Mouse (Mus musculus) right cerebral cortex, postnatal 4 days (tissue): ENCODE measurements around the gene Mavs.

Experiments
- DNase-seq: peaks from one replicate; pipeline ENCODE4 v3.0.0-alpha.2; 2022

Mavs gene

GRCm38 (mm10) chr2:131262680-131263670 is 29.1 kb downstream of the Mavs start:
- no peak for DNase-seq

DNA sequence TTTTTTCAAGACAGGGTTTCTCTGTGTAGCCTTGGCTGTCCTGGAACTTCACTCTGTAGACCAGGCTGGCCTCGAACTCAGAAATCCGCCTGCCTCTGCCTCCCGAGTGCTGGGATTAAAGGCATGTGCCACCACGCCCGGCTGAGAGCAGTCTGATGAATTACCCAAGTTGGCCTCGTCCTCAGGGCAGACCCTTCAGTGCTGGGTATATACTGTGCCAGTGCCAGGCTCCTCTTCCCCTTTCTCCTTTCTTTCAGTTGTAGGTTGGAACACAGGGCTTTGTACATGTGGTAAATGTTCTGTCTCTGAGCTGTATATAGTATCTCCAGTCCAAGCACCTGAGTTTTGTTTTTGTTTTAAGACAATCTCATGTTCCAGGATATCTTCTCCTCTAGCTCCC is 30.2 kb downstream of the Mavs start:
- no peak for DNase-seq

DNA sequence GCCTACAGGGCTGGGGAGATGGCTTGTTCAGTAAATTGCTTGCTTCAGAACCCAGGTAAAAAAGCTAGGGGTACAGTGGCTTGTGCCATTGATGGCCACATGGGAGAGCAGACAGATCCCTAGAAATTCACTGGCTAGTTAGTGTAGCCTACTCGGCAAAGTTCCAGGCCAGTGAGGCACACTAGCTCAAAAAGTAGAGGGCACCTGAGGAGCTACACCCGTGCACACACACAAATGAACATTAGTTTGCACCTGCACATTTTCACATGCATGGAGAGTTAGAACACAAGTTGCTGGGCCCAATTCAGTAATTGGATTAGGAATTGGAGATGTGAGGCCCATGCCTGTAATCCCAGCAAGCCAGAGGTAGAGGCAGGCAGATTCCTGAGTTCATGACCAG is 31.2 kb downstream of the Mavs start:
- DNase-seq: no peak

- no peak for DNase-seq
Measured at GRCm38 (mm10) chr2:131275493-131275892, 41.6 kb downstream of the Mavs start.

DNA sequence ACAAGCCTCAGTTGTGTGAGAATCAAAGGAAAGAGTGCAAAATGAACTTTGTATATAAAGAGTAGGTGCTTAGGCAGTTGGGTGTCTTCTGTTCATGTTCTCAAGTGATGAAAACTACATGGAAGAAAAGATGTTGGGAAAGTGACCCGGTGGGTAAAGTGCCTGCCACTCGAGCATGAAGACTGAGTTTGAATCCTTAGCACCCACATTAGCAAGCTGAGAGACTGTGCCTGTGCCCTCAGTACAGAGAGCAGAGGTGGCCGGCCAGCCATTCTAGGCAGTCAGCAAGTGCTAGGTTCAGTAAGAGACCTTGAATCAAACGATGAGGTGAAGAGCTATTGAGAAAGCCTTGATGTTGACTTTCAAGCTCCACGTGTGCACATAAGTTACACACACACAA is 42.9 kb downstream of the Mavs start:
- no peak for DNase-seq

DNA sequence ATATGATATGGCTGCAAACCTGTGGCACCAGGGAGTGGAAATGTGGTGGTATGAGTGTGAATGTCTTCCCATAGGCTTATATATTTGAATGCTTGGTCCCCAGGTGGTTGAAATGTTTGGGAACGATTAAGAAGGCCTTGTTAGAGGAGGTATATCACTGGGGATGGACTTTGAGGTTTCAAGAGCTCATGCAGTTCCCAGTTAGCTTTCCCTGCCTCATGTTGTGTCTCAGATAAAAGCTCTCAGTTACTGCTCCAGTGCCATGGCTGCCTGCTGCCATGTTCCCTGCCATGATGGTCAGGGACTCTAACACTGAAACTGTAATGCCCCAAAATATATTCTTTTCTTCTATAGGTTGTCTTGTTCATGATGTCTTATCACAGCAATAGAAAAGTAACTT is 47.7 kb downstream of the Mavs start:
- no peak for DNase-seq

GRCm38 (mm10) chr2:131286276-131286675 is 52.4 kb downstream of the Mavs start:
- DNase-seq: no peak

DNA sequence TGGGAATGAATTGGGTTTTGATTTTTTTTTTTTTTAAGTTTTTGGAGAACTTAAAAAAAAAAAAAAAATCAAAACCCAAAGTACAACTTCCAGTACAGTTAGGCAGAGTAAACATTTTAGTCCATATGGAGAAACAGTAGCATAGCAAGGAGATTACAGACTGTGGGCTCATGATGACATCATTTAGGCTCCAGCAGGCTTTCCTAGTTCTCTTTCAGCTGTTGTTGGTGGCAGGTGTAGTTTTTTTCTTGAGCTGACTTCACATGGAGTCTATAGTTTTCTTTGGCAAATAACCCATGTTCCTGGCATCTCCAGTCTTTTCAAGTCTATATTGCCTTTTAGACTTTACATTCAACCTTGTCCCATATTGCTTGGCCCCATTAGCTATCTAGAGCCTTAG is 56.8 kb downstream of the Mavs start:
- no peak for DNase-seq

GRCm38 (mm10) chr2:131296746-131297261 is 62.9 kb downstream of the Mavs start:
- DNase-seq: no peak
